Mouse (Mus musculus) brain, embryonic 14.5 days (tissue): ENCODE results near the gene Polr2a.

ENCODE experiments used
- CTCF ChIP-seq: fragments of 200-500 bp; IDR thresholded peaks from 2 replicates; pipeline ENCODE4 v1.5.1; 2012; ENCODE audit warnings: inconsistent platforms, mild to moderate bottlenecking, moderate library complexity, borderline replicate concordance; ENCODE audit not compliant: insufficient read depth, insufficient read length; ENCODE audit errors: extremely low read depth
- POLR2A ChIP-seq: fragments of 200-500 bp; IDR thresholded peaks from 2 replicates; pipeline ENCODE4 v1.6.1; 2012; ENCODE audit warnings: mild to moderate bottlenecking, inconsistent platforms, borderline replicate concordance; ENCODE audit not compliant: poor library complexity, insufficient read depth, insufficient read length, severe bottlenecking; ENCODE audit errors: extremely low read depth

- TF ChIP-seq POLR2A: no peak
- no peak for TF ChIP-seq CTCF
These were observed 51.5 kb downstream of the Polr2a start for GRCm38 (mm10) chr11:69706775-69707479.
